Mouse (Mus musculus) CH12.LX (cell line): ENCODE measurements around the gene Hacd4. TPM values are rescaled to one million over a fixed set of nuclear protein-coding genes. Genes with fewer than 3 reads are reported as not detected.

Source experiments
- DNase-seq: peaks from one replicate; pipeline ENCODE4 v3.0.0-alpha.2; 2013; ENCODE audit errors: extremely low read depth
- H3K27ac ChIP-seq: 2 replicates; pipeline ENCODE4 v1.5.1; 2012; ENCODE audit warnings: low read depth, mild to moderate bottlenecking, control low read depth, moderate library complexity; ENCODE audit not compliant: insufficient read depth
- H3K27me3 ChIP-seq: replicated peaks from 2 replicates; pipeline ENCODE3; 2012; ENCODE audit warnings: inconsistent platforms
- H3K36me3 ChIP-seq, 2 experiments: replicated peaks in 1 of 2; 2 replicates each; pipeline versions ENCODE3 to v1.6.1; 2012; ENCODE audit warnings: inconsistent platforms in 1 of 2, low read length in 1 of 2, mild to moderate bottlenecking in 1 of 2, mixed read lengths in 1 of 2, moderate library complexity in 1 of 2; ENCODE audit not compliant: control insufficient read depth in 1 of 2, insufficient read depth in 1 of 2
- H3K4me1 ChIP-seq, 2 experiments: 2 replicates each; pipeline ENCODE4 v1.6.1; 2012; ENCODE audit warnings: inconsistent platforms in 1 of 2, moderate library complexity in 1 of 2; ENCODE audit not compliant: insufficient read depth in 2 of 2, control insufficient read depth in 1 of 2
- H3K4me2 ChIP-seq: 2 replicates; pipeline ENCODE4 v1.6.1; 2012; ENCODE audit warnings: low read depth, mild to moderate bottlenecking, control low read depth; ENCODE audit not compliant: poor library complexity, insufficient read depth, severe bottlenecking
- H3K4me3 ChIP-seq, 3 experiments: fragments of 150-350 bp in 1 of 3; sonication (generic) in 1 of 3; replicated peaks in 1 of 3; 2 replicates each; pipeline versions ENCODE3 to v1.5.1; 2011 to 2012; ENCODE audit warnings: low read depth in 2 of 3, low read length in 2 of 3, mild to moderate bottlenecking in 2 of 3, moderate library complexity in 2 of 3, control low read depth in 1 of 3, improper control_type of control experiment in 1 of 3, inconsistent platforms in 1 of 3, mixed read lengths in 1 of 3; ENCODE audit not compliant: poor library complexity in 1 of 3
- H3K79me2 ChIP-seq: replicated peaks from 2 replicates; pipeline ENCODE4 v1.6.1; 2012; ENCODE audit warnings: mild to moderate bottlenecking, moderate library complexity; ENCODE audit not compliant: control insufficient read depth, poor library complexity, insufficient read depth, severe bottlenecking; ENCODE audit errors: extremely low read depth
- H3K9ac ChIP-seq: 2 replicates; pipeline ENCODE4 v1.6.1; 2012; ENCODE audit warnings: low read depth, mild to moderate bottlenecking, control low read depth, moderate library complexity; ENCODE audit not compliant: insufficient read depth
- H3K9me3 ChIP-seq: replicated peaks from 2 replicates; pipeline ENCODE3; 2012; ENCODE audit warnings: low read length, inconsistent platforms, mixed read lengths
- BHLHE40 ChIP-seq: IDR thresholded peaks from 2 replicates; pipeline ENCODE4 v1.6.1; 2011; ENCODE audit warnings: mild to moderate bottlenecking, low read depth, low read length, improper control_type of control experiment
- CTCF ChIP-seq, 2 experiments: IDR thresholded peaks in 1 of 2; conservative IDR thresholded peaks in 1 of 2; 2 replicates each; pipeline ENCODE4 v1.5.1; 2011 to 2012; ENCODE audit warnings: low read depth in 2 of 2, low read length in 2 of 2, improper control_type of control experiment in 1 of 2, inconsistent platforms in 1 of 2, mild to moderate bottlenecking in 1 of 2, moderate library complexity in 1 of 2
- E2F4 ChIP-seq: IDR thresholded peaks from 2 replicates; pipeline ENCODE4 v1.6.1; 2011; ENCODE audit warnings: low read depth, low read length, improper control_type of control experiment; ENCODE audit not compliant: insufficient replicate concordance
- ELF1 ChIP-seq: IDR thresholded peaks from 2 replicates; pipeline ENCODE4 v1.6.1; 2014; ENCODE audit warnings: low read depth, mild to moderate bottlenecking, inconsistent platforms, low read length, improper control_type of control experiment
- EP300 ChIP-seq: IDR thresholded peaks from 2 replicates; pipeline ENCODE4 v1.6.1; 2011; ENCODE audit warnings: low read length, improper control_type of control experiment
- ETS1 ChIP-seq: conservative IDR thresholded peaks from 2 replicates; pipeline ENCODE4 v1.6.1; 2012; ENCODE audit warnings: low read depth, mild to moderate bottlenecking, inconsistent platforms, low read length, improper control_type of control experiment, moderate library complexity
- IRF4 ChIP-seq: IDR thresholded peaks from 2 replicates; pipeline ENCODE4 v1.6.1; 2014; ENCODE audit warnings: low read depth, mild to moderate bottlenecking, inconsistent platforms, low read length, improper control_type of control experiment
- JUN ChIP-seq: IDR thresholded peaks from 2 replicates; pipeline ENCODE4 v1.6.1; 2011; ENCODE audit warnings: low read depth, mild to moderate bottlenecking, low read length, improper control_type of control experiment, moderate library complexity; ENCODE audit not compliant: insufficient read depth
- JUND ChIP-seq: conservative IDR thresholded peaks from 2 replicates; pipeline ENCODE4 v1.6.1; 2011; ENCODE audit warnings: low read depth, low read length, improper control_type of control experiment
- KAT2A ChIP-seq: IDR thresholded peaks from 2 replicates; pipeline ENCODE4 v1.6.1; 2012; ENCODE audit warnings: low read length, improper control_type of control experiment, inconsistent platforms; ENCODE audit not compliant: insufficient replicate concordance
- MEF2A ChIP-seq: IDR thresholded peaks from 2 replicates; pipeline ENCODE4 v1.6.1; 2014; ENCODE audit warnings: low read depth, mild to moderate bottlenecking, inconsistent platforms, low read length, improper control_type of control experiment, borderline replicate concordance
- PAX5 ChIP-seq: IDR thresholded peaks from 2 replicates; pipeline ENCODE4 v1.6.1; 2012; ENCODE audit warnings: low read length, inconsistent platforms, mixed read lengths
- POLR2AphosphoS2 ChIP-seq: IDR thresholded peaks from 2 replicates; pipeline ENCODE4 v1.6.1; 2011; ENCODE audit warnings: low read depth, low read length, improper control_type of control experiment
- RAD21 ChIP-seq: IDR thresholded peaks from 2 replicates; pipeline ENCODE4 v1.6.1; 2011; ENCODE audit warnings: low read depth, mild to moderate bottlenecking, low read length, improper control_type of control experiment, moderate library complexity
- SIN3A ChIP-seq: IDR thresholded peaks from 2 replicates; pipeline ENCODE4 v1.6.1; 2012; ENCODE audit warnings: low read length, improper control_type of control experiment, inconsistent platforms
- SMC3 ChIP-seq: IDR thresholded peaks from 2 replicates; pipeline ENCODE4 v1.6.1; 2011; ENCODE audit warnings: low read depth, low read length, improper control_type of control experiment
- UBTF ChIP-seq: IDR thresholded peaks from 2 replicates; pipeline ENCODE4 v1.6.1; 2012; ENCODE audit warnings: low read depth, mild to moderate bottlenecking, inconsistent platforms, low read length, improper control_type of control experiment, moderate library complexity
- ZMIZ1 ChIP-seq: IDR thresholded peaks from 2 replicates; pipeline ENCODE4 v1.6.1; 2012; ENCODE audit warnings: low read depth, mild to moderate bottlenecking, inconsistent platforms, low read length, improper control_type of control experiment
- dilution Hi-C: fragments of 300-500 bp; cut with MboI; formaldehyde crosslinking; loops from 2 replicates; pipeline ENCODE4 v1.14.3; 2020; ENCODE audit warnings: low sequenced_read_pairs; ENCODE audit not compliant: extremely low pct_unique_long_range_greater_than_20kb, extremely low pct_ligation_motif_present
- in situ Hi-C: fragments of 300-500 bp; cut with MboI; formaldehyde crosslinking; loops from 3 replicates; pipeline ENCODE4 v1.14.3; 2019; ENCODE audit warnings: low sequenced_read_pairs, low pct_ligation_motif_present, low pct_unique_long_range_greater_than_20kb, mixed read lengths
- polyA plus RNA-seq: library from polyadenylated mRNA; unstranded; fragments of >175 nt; gene quantifications from 2 replicates; pipeline ENCODE4 v1.2.1, GENCODE M21; 2012; ENCODE audit warnings: low read depth; ENCODE audit not compliant: insufficient read length
- total RNA-seq, 2 experiments: library from RNA; depleted of rRNA; stranded (reverse); fragments of 300-350 nt in 1 of 2; fragments of >200 nt in 1 of 2; gene quantifications; 2 replicates each; pipeline ENCODE4 v1.2.3; 2012 to 2014

Hacd4 gene
- total and polyA plus RNA-seq, 3 experiments = 0.17 TPM; not detected in 2

DNA sequence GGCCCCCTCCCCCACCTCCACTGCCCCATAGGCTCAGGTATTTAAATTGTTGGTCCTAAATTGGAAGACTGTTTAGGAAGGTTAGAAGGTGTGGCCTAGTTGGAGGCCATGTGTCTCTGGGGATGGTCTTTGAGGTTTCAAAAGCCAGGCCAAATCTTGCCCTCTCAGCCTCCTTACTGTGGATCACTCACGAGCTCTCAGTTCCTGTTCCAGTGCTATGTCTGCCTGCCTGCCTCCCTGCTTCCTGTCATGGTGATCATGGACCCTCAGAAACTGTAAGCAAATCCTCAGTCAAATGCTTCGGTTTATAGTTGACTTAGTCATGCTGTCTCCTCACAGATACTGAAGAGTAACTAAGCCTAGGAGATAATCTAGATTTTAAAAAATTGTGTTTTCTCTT, 19.9 kb upstream of the Hacd4 start:
- dilution Hi-C loops (no loop called here), in situ Hi-C loops (no loop called here)
- Histone ChIP-seq H3K4me1 (no peaks in the 10 kb centered on the region), H3K79me2 (no peaks in the 10 kb centered on the region), H3K4me2 (no peak overlapping the region), H3K27me3 (no peaks in the 10 kb centered on the region), H3K9me3 (no peaks in the 10 kb centered on the region), H3K36me3 (no peaks in the 10 kb centered on the region), H3K4me3 (no peak overlapping the region), H3K9ac (no peak overlapping the region), H3K27ac (no peak overlapping the region)
- DNase-seq = no peak
- TF ChIP-seq SMC3 = no peak
- TF ChIP-seq MEF2A = no peak
- TF ChIP-seq ELF1 = no peak
- no peak for TF ChIP-seq ZMIZ1
- TF ChIP-seq JUND = no peak
- TF ChIP-seq CTCF (conservative IDR thresholded peaks at IDR 0.05 in 1 of 2, IDR thresholded peaks at IDR 0.05 in 1 of 2; ENCODE audit: low read depth in 2 of 2, low read length in 2 of 2) = no peak
- no peak for TF ChIP-seq E2F4
- no peak for TF ChIP-seq UBTF
- no peak for TF ChIP-seq IRF4
- TF ChIP-seq RAD21 = no peak

DNA sequence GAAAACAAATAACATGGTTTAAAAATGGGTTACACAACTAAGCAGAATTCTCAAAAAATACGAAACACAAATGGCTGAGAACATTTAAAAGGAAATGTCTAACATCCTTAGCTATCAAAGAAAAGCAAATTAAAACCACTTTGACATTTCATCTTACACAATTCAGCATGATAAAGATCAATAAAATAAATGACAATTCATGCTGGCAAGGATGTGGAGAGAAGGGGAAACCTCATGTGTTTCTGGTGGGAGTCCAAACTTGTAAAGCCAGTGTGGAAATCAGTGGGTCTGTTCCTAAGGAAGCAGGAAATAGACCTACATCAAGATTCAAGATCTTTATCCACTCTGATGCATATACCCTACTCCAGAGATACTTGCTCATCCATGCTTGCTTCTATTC, 19.4 kb upstream of the Hacd4 start:
- Histone ChIP-seq H3K9me3 (no peaks in the 10 kb centered on the region), H3K9ac (no peak overlapping the region), H3K36me3 (no peaks in the 10 kb centered on the region), H3K27me3 (no peaks in the 10 kb centered on the region), H3K4me3 (no peak overlapping the region), H3K27ac (no peak overlapping the region), H3K4me1 (no peaks in the 10 kb centered on the region), H3K4me2 (no peak overlapping the region), H3K79me2 (no peaks in the 10 kb centered on the region)
- no peak for DNase-seq
- in situ Hi-C loops (no loop called here), dilution Hi-C loops (no loop called here)
- TF ChIP-seq KAT2A (no peak), ETS1 (no peak), PAX5 (no peak), IRF4 (no peak), EP300 (no peak), JUN (no peak), BHLHE40 (no peak), SIN3A (no peak), POLR2AphosphoS2 (no peak)
